Mouse (Mus musculus): ENCODE results near the gene Cdyl2. TPM values are rescaled to one million over a fixed set of nuclear protein-coding genes. Genes with fewer than 3 reads are reported as not detected.

Cdyl2 gene
- polyA plus RNA-seq, 1 experiment from 2014 or later, result 3.6 TPM

- 82% methylated on average over 7 of the region's 7 CpGs for WGBS (ENCODE audit: insufficient replicate concordance)
Measured at GRCm38 (mm10) chr8:116668977-116669376, 63.8 kb downstream of the Cdyl2 start.

GRCm38 (mm10) chr8:116666781-116667325 lies 65.9 kb downstream of the Cdyl2 start:
- peaks cover 7% of the 10 kb centered on the region; the same call in 1 of the 2 replicates for H3K9me3 ChIP-seq (replicated peaks)
- no peak for ATAC-seq
- no peak overlapping the region for H3K9ac ChIP-seq
- no peaks in the 10 kb centered on the region for H3K27me3 ChIP-seq (replicated peaks)
- H3K4me2 ChIP-seq, result no peak overlapping the region
- H3K27ac ChIP-seq, result no peak overlapping the region
- H3K36me3 ChIP-seq, result no peaks in the 10 kb centered on the region
- H3K4me1 ChIP-seq, result no peaks in the 10 kb centered on the region
- 75% methylated on average over 11 of the region's 11 CpGs for WGBS (ENCODE audit: insufficient replicate concordance)
- H3K4me3 ChIP-seq, result no peak overlapping the region

More at GRCm38 (mm10) chr8:116668977-116669376, 63.8 kb downstream of the Cdyl2 start:
- Histone ChIP-seq H3K36me3 (no peaks in the 10 kb centered on the region), H3K9ac (no peak overlapping the region), H3K4me1 (no peaks in the 10 kb centered on the region), H3K4me3 (no peak overlapping the region), H3K27me3 (replicated peaks) (no peaks in the 10 kb centered on the region), H3K9me3 (replicated peaks) (peaks cover 7% of the 10 kb centered on the region; the same call in 1 of the 2 replicates), H3K4me2 (no peak overlapping the region), H3K27ac (no peak overlapping the region)
- no peak for ATAC-seq

- 50% methylated on average over 1 of the region's 1 CpGs for WGBS (ENCODE audit: insufficient replicate concordance)
- no peaks in the 10 kb centered on the region for H3K27me3 ChIP-seq (replicated peaks)
- H3K4me1 ChIP-seq, result no peaks in the 10 kb centered on the region
- H3K4me2 ChIP-seq, result no peak overlapping the region
- H3K9me3 ChIP-seq (replicated peaks), result no peaks in the 10 kb centered on the region
- no peak overlapping the region for H3K9ac ChIP-seq
- H3K4me3 ChIP-seq, result no peak overlapping the region
- no peak overlapping the region for H3K27ac ChIP-seq
- no peak for ATAC-seq
- no peaks in the 10 kb centered on the region for H3K36me3 ChIP-seq
Measured at GRCm38 (mm10) chr8:116661521-116661920, 71.3 kb downstream of the Cdyl2 start.

GRCm38 (mm10) chr8:116656811-116657210 lies 76.0 kb downstream of the Cdyl2 start:
- Histone ChIP-seq H3K4me3 (no peak overlapping the region), H3K9ac (no peak overlapping the region), H3K9me3 (replicated peaks) (no peaks in the 10 kb centered on the region), H3K4me2 (no peak overlapping the region), H3K36me3 (no peaks in the 10 kb centered on the region), H3K27ac (no peak overlapping the region), H3K4me1 (no peaks in the 10 kb centered on the region; the same call in 1 of the 2 replicates), H3K27me3 (replicated peaks) (no peaks in the 10 kb centered on the region)
- ATAC-seq, result no peak
- WGBS (ENCODE audit: insufficient replicate concordance), result 72% methylated on average over 3 of the region's 3 CpGs

GRCm38 (mm10) chr8:116654881-116655280 lies 77.9 kb downstream of the Cdyl2 start:
- H3K27ac ChIP-seq, result no peak overlapping the region
- 64% methylated on average over 3 of the region's 3 CpGs for WGBS (ENCODE audit: insufficient replicate concordance)
- H3K4me2 ChIP-seq, result no peak overlapping the region
- no peak overlapping the region for H3K4me3 ChIP-seq
- no peaks in the 10 kb centered on the region for H3K27me3 ChIP-seq (replicated peaks)
- ATAC-seq, result no peak
- no peaks in the 10 kb centered on the region; the same call in 1 of the 2 replicates for H3K4me1 ChIP-seq
- no peaks in the 10 kb centered on the region for H3K9me3 ChIP-seq (replicated peaks)
- no peaks in the 10 kb centered on the region for H3K36me3 ChIP-seq
- no peak overlapping the region for H3K9ac ChIP-seq

- no peaks in the 10 kb centered on the region for H3K36me3 ChIP-seq
- no peaks in the 10 kb centered on the region for H3K27me3 ChIP-seq (replicated peaks)
- H3K9ac ChIP-seq, result no peak overlapping the region
- H3K4me2 ChIP-seq, result no peak overlapping the region
- no peaks in the 10 kb centered on the region; the same call in 1 of the 2 replicates for H3K4me1 ChIP-seq
- 73% methylated on average over 4 of the region's 4 CpGs for WGBS (ENCODE audit: insufficient replicate concordance)
- ATAC-seq, result no peak
- H3K27ac ChIP-seq, result no peak overlapping the region
- H3K4me3 ChIP-seq, result no peak overlapping the region
- no peaks in the 10 kb centered on the region for H3K9me3 ChIP-seq (replicated peaks)
Measured at GRCm38 (mm10) chr8:116652949-116653348, 79.8 kb downstream of the Cdyl2 start.

- Histone ChIP-seq H3K4me3 (no peak overlapping the region), H3K9me3 (replicated peaks) (no peaks in the 10 kb centered on the region), H3K4me1 (no peaks in the 10 kb centered on the region; the same call in 1 of the 2 replicates), H3K36me3 (no peaks in the 10 kb centered on the region), H3K27me3 (replicated peaks) (no peaks in the 10 kb centered on the region), H3K4me2 (no peak overlapping the region), H3K9ac (no peak overlapping the region), H3K27ac (no peak overlapping the region)
- 75% methylated on average over 16 of the region's 16 CpGs for WGBS (ENCODE audit: insufficient replicate concordance)
- ATAC-seq, result no peak
Measured at GRCm38 (mm10) chr8:116649975-116650725, 82.6 kb downstream of the Cdyl2 start.

- ATAC-seq, result no peak
- Histone ChIP-seq H3K27ac (no peak overlapping the region), H3K9me3 (replicated peaks) (no peaks in the 10 kb centered on the region), H3K27me3 (replicated peaks) (no peaks in the 10 kb centered on the region), H3K9ac (no peak overlapping the region), H3K36me3 (no peaks in the 10 kb centered on the region), H3K4me3 (no peak overlapping the region), H3K4me2 (no peak overlapping the region), H3K4me1 (no peaks in the 10 kb centered on the region)
- 71% methylated on average over 4 of the region's 4 CpGs for whole genome bisulfite sequencing (ENCODE audit: insufficient replicate concordance)
Measured at GRCm38 (mm10) chr8:116645376-116645775, 87.4 kb downstream of the Cdyl2 start.

GRCm38 (mm10) chr8:116640925-116641324 lies 91.9 kb downstream of the Cdyl2 start:
- Histone ChIP-seq H3K27me3 (replicated peaks) (no peaks in the 10 kb centered on the region), H3K27ac (no peak overlapping the region), H3K4me3 (no peak overlapping the region), H3K4me1 (no peaks in the 10 kb centered on the region), H3K4me2 (no peak overlapping the region), H3K36me3 (no peaks in the 10 kb centered on the region), H3K9ac (no peak overlapping the region), H3K9me3 (replicated peaks) (no peaks in the 10 kb centered on the region)
- 69% methylated on average over 10 of the region's 10 CpGs for WGBS (ENCODE audit: insufficient replicate concordance)
- ATAC-seq, result no peak

- Histone ChIP-seq H3K9me3 (replicated peaks) (no peaks in the 10 kb centered on the region), H3K9ac (no peak overlapping the region), H3K27me3 (replicated peaks) (no peaks in the 10 kb centered on the region), H3K4me1 (no peaks in the 10 kb centered on the region), H3K27ac (no peak overlapping the region), H3K36me3 (no peaks in the 10 kb centered on the region), H3K4me3 (no peak overlapping the region), H3K4me2 (no peak overlapping the region)
- 66% methylated on average over 4 of the region's 4 CpGs for WGBS (ENCODE audit: insufficient replicate concordance)
- no peak for ATAC-seq
Measured at GRCm38 (mm10) chr8:116637998-116638397, 94.8 kb downstream of the Cdyl2 start.

GRCm38 (mm10) chr8:116637193-116637592 lies 95.6 kb downstream of the Cdyl2 start:
- H3K27ac ChIP-seq, result no peak overlapping the region
- no peak overlapping the region for H3K4me3 ChIP-seq
- no peaks in the 10 kb centered on the region for H3K27me3 ChIP-seq (replicated peaks)
- H3K9me3 ChIP-seq (replicated peaks), result no peaks in the 10 kb centered on the region
- WGBS (ENCODE audit: insufficient replicate concordance), result 76% methylated on average over 7 of the region's 7 CpGs
- no peak overlapping the region for H3K4me2 ChIP-seq
- no peaks in the 10 kb centered on the region for H3K36me3 ChIP-seq
- H3K4me1 ChIP-seq, result no peaks in the 10 kb centered on the region
- H3K9ac ChIP-seq, result no peak overlapping the region
- no peak for ATAC-seq

GRCm38 (mm10) chr8:116636396-116636795 lies 96.4 kb downstream of the Cdyl2 start:
- Histone ChIP-seq H3K4me2 (no peak overlapping the region), H3K36me3 (no peaks in the 10 kb centered on the region), H3K4me1 (no peaks in the 10 kb centered on the region), H3K9me3 (replicated peaks) (no peaks in the 10 kb centered on the region), H3K9ac (no peak overlapping the region), H3K4me3 (no peak overlapping the region), H3K27me3 (replicated peaks) (no peaks in the 10 kb centered on the region), H3K27ac (no peak overlapping the region)
- 62% methylated on average over 10 of the region's 10 CpGs for WGBS (ENCODE audit: insufficient replicate concordance)
- ATAC-seq, result no peak
